Mouse (Mus musculus): ENCODE data around the gene Galnt10.

Galnt10 gene

GRCm38 (mm10) chr11:57725926-57726325 lies 80.7 kb downstream of the Galnt10 start:
- DNase-seq (ENCODE audit: low read depth, low spot score): no peak

GRCm38 (mm10) chr11:57727303-57727969 lies 82.2 kb downstream of the Galnt10 start:
- no peak for DNase-seq (ENCODE audit: low read depth, low spot score)

DNA sequence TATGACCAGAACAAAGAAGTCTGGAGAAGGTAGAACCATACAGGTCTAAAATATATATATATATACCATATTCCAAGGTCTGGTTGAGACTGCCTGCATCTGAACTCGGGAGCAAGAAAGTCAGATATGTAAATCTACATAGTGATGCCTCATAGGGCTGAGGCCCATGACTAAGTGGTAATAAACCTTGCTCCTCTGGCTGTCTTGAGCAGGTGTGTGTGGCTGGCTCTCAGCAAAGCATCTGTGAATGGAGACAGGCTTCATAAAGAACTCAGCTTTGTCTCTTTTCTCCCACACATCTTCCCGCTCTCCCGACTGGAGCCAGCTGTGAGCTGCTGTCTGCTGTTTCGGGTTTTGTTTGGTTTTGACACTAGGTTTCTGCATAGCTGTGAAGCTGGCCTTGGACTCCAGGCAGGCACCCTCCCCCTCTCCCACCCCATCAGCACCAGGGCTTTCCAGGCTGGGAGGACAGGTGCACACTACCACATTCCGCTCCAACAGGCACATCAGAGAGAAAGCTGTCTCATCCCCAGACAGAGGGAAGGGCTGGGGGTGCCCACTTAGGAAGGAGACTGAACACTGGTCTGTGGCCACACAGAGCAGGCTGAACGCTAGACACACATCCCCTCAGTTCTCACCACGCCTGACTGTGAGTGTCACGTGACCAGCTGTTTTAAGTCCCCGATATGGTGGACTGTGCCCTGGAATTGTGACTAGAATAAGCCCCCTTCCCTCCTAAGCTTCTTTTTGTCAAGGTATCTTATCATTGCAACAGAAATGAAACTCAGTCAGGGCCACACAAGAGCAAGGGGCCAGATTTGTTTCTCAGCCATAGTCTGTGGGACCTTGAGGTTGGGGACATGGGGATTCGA lies 87.4 kb downstream of the Galnt10 start:
- no peak for DNase-seq (ENCODE audit: low read depth, low spot score)

DNA sequence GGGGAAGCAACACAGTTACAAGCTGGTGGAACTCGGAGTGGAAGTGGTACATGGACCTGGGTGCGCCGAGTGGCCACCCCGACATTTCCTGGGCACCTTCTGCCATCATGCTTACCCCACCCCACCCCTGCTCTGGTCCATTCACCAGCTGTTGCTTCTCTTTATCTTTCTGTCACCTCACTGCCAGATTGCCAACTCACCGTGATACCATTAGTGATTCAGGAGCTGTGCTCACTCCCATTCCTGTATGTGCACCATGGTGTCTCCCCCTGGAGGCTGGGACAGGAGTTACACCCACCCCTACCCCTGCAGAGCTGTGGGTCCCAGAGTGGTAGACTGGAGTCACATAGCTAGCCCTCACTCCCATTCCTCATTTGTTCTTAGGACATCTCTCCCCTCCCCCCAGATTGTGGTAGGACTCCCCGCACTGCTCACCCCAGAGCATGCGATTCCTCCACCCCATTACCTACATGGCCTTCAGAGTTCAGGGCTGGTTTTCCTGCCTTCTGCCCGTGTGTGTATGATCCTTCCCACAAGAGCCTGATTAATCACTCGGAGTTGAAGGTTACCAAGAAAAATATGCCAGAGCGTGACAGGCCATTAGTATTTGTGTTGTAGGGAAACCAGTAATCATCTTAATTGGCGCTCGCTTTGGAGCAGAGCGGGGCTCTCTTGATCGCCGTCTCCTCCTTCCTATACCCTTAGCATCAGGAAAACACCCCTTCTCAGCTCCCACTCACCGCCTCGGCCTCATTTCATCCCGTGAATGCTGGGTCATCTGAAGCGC lies 102.2 kb downstream of the Galnt10 start:
- DNase-seq (ENCODE audit: low read depth, low spot score): no peak

DNA sequence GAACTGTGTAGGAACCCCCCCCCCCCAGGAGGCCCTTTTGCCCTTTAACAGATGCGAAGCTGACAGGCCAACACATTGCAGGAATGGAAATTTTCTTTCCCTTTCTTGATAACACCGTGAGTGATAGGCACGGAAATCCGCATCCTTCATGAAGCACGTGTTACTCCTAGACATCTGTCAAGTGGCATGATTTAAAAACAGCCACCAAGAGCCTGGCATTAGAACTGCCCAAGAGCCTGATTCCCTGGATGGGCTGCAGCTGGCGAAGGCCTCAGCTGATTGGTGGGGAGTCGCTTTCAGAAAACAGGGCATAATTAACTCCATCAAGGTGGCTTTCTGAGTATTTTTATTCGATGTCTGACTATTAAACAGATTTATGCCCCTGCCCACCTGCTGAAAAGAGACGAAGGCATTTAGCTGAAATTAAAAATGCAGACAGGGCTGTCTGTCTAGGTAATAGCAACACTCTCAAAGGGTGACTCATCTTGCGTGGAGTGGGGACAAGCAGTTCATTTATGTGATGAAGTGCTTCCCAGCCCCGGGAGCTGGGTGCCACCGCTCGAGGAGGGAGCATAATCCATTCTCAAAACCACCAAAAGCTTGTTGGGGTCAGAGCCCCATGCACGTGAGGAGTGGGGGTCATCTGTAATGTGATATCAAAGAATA lies 108.4 kb downstream of the Galnt10 start:
- DNase-seq (ENCODE audit: low read depth, low spot score): no peak

- DNase-seq (ENCODE audit: low read depth, low spot score): no peak
Measured at GRCm38 (mm10) chr11:57758621-57759020, 113.4 kb downstream of the Galnt10 start.

DNA sequence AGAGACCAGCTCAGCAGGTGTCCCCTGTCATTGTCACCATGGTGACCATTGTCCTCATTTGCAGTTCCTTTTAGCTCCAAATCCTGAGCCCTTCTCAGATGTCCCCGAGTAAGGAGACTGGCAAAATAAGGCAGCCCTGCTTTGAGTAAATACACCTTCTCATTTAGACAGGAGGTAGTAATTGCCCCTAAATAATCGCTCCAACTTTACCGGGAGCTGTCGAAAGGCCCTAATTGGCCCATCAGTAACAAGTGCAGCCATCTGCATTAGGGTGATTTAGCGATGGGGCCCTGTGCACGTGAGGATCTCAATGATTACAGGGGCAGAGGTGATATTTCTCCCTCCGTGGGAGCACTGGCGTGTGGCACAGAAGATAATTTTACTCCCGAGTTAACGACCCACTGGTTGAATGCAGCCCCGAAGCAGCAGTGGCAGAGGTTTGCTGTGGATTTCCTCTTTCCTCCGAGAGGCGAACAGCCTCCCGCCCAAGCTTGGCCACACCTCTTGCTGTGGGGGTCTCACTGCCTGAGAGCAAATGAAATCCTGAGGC lies 115.3 kb downstream of the Galnt10 start:
- no peak for DNase-seq (ENCODE audit: low read depth, low spot score)

- no peak for DNase-seq (ENCODE audit: low read depth, low spot score)
Measured at GRCm38 (mm10) chr11:57761347-57761746, 116.1 kb downstream of the Galnt10 start.

- DNase-seq (ENCODE audit: low read depth, low spot score): no peak
Measured at GRCm38 (mm10) chr11:57764124-57764523, 118.9 kb downstream of the Galnt10 start.

DNA sequence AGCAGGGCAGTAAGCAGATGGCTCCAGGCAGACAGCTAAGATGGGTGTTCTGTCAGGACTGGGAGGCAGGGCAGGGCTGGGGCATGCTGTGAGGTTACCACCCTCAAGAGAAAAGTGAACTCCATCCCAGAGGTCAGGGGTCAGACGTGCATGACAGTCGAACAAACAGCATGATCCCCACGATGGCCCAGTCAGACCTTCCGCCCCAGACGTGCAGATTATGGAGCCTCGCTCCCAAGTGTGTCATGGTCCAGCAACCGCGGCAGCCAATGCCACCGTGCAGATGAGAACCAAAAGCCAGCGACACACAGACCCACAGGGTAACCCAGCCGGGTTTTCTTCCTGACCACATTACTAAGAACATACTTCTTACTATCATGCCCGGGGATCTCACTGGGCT lies 121.4 kb downstream of the Galnt10 start:
- no peak for DNase-seq (ENCODE audit: low read depth, low spot score)

- no peak for DNase-seq (ENCODE audit: low read depth, low spot score)
Measured at GRCm38 (mm10) chr11:57767171-57767570, 121.9 kb downstream of the Galnt10 start.

DNA sequence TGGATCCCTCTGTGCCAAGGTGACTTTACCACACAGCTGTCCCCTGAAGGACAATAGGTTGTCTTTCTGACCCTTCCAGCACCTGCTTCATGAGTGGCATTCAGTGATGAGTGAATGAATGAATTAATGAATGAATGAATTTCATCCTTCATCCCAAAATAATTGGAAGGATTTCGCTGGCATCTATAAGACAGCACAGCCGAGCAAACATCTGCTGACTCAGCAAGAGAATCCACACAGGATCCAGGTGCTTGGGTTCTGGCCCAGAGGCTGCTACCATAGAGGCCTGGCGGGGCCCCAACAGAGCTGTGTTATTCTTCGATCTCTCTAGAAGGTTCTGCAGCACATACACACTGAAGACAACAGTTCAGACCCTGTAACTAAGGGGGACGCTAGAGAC lies 125.5 kb downstream of the Galnt10 start:
- no peak for DNase-seq (ENCODE audit: low read depth, low spot score)

DNA sequence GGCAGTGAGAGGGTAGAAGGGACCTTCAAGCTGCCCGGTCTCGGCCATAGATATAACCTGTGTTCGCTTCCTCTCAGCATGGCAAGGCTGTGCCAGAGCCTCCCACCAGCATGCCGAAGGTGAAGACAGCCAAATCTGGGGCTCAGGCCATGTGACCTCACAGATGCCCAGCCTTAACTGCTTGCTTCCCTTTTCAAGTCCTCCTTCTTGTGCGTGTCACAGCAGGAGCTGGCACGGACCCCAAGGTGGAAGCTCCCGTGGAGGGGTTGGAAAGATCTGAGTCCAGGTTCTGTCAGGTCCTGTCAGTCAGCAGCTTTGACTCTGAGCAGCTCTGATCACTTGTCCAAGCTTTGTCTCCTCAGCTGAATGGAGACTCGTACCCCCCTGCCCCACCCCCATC lies 126.4 kb downstream of the Galnt10 start:
- DNase-seq (ENCODE audit: low read depth, low spot score): no peak

DNA sequence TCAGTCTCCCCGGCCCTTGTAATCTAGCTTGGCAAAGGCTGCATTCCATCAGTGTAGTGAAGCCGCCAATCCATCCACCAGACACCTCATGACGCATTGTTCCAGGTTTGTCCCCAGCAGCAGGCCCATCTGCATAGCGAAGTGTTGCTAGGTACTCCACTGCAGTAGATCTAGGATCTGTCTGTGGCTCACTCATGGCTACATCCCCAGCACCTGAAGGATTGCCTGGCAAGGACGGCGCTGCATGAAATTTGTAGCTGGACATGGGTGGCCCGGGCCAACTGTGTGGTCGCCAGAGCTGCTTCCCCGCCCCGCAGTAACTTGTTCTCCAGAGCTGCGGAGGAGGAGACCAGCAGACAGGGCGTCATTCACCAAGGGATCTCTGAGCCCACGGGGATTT lies 128.2 kb downstream of the Galnt10 start:
- no peak for DNase-seq (ENCODE audit: low read depth, low spot score)

- no peak for DNase-seq (ENCODE audit: low read depth, low spot score)
Measured at GRCm38 (mm10) chr11:57773936-57774335, 128.7 kb downstream of the Galnt10 start.

GRCm38 (mm10) chr11:57775868-57776267 lies 130.6 kb downstream of the Galnt10 start:
- DNase-seq (ENCODE audit: low read depth, low spot score): no peak

GRCm38 (mm10) chr11:57776546-57776945 lies 131.3 kb downstream of the Galnt10 start:
- no peak for DNase-seq (ENCODE audit: low read depth, low spot score)

GRCm38 (mm10) chr11:57778349-57778748 lies 133.1 kb downstream of the Galnt10 start:
- DNase-seq (ENCODE audit: low read depth, low spot score): no peak

DNA sequence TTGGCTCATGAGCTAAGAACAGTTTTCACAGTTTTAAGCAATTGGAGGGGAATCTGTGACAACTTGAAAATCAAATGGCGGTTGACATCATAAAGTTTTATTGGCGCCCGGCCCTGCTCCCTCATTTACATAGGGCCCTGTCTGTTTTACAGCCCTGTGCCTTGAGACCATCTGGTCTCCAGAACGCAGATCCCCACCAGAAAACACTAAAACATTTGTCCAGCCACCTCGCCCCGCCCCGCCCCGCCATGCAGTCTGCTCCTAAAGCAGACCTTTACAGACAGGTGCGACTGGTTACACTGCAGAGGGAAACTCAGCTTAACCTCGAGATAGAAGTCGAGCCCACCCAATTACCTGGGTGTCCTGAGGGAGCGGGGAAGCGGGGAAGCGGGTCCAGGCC lies 134.6 kb downstream of the Galnt10 start:
- DNase-seq (ENCODE audit: low read depth, low spot score): no peak

GRCm38 (mm10) chr11:57786616-57787418 lies 141.6 kb downstream of the Galnt10 start:
- DNase-seq (ENCODE audit: low read depth, low spot score): peak; percentile 19

- DNase-seq (ENCODE audit: low read depth, low spot score): no peak
Measured at GRCm38 (mm10) chr11:57787913-57788312, 142.7 kb downstream of the Galnt10 start.
